Mouse (Mus musculus): Measurements from ENCODE around the gene Trp53bp1. TPM values are rescaled to one million over a fixed set of nuclear protein-coding genes. Genes with fewer than 3 reads are reported as not detected.
A peak's percentile ranks its signal among the peaks of the same experiment; 100 is the strongest.

The Trp53bp1 gene
- polyA plus RNA-seq, 1 experiment from 2014 or later, result 197 TPM

DNA sequence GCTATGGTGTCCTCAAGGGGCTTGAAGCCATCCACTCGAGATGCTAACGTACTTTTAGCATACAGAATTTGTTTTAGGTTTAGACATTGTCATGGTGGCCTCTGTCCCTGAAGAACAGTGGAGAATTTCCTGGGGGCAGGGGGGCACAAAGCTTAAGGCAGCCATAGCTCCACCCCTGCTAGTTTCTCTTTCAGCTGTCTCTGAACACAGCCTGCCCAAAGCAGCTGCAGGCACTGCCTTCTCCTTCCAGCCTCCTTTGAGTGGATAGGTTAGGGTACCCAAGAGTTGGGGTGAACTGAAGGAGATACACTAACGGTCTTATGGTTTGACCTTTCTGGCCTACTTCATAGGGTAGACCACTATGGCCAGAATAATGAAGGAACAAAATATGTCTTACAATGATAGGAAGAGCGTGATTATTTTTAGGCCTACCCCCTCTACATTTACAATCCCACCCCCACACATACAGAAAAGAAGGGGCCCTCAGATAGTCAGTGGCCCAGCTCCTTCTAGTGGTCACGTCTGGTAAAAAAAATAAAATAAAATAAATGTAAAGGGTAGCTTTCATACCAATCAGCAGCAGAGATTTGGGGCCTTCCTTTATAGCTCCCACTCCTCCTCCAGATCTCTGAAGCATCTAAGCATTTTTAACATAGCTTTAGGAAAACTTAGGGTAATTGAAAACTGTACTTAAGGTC is 21.3 kb upstream of the Trp53bp1 start:
- Histone ChIP-seq H3K36me3 (no peaks in the 10 kb centered on the region), H3K4me2 (replicated peaks) (no peak overlapping the region), H3K4me3 (no peak overlapping the region), H3K4me1 (peaks cover 66% of the 10 kb centered on the region), H3K9me3 (no peaks in the 10 kb centered on the region), H3K27ac (replicated peaks) (no peak overlapping the region), H3K27me3 (no peaks in the 10 kb centered on the region), H3K9ac (replicated peaks) (no peak overlapping the region)
- no peak for ATAC-seq (replicated peaks)
- WGBS, result 68% methylated on average over 5 of the region's 5 CpGs

DNA sequence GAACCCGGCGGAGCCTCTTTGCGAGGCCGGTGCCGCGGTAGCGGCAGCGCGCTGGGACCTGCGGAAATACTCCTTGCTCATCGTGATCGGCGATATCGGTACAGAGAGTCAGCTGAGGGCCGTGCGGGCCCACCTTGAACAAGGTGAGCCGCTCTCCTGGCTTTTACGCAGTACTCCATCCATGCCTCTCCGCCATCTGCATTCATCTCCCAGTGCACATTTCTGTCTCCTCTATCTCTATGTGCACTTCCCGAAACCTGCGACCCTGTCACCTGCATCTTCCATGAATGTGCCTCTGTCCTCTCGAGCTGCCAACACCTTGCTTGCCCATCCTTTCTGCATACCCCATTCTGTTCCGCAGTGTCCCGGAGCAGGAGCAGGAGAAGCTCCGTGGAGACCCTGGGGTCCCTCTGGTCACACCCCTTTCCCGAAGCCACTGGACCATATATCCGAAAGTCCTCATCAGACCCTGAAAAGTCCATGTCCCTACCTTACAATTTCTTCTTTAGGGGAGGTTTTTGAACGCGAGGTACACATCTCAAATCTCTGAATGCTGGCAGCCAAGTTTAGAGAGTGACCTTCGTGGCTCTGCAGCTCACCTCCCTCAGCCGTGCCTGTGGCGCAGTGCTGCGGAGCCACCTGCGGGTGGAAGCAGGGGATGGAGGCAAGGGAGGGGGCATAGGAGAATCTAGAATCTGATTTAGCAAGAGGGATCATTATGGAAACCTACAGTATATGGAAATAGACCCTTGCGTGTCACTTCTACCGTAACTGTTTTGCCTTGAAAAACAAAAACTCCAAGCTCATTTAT is 18.7 kb upstream of the Trp53bp1 start:
- peak overlapping the region; percentile 60 for H3K4me3 ChIP-seq
- peak; percentile 73 for ATAC-seq (replicated peaks)
- peak overlapping the region; percentile 75 for H3K27ac ChIP-seq (replicated peaks)
- no peaks in the 10 kb centered on the region for H3K36me3 ChIP-seq
- H3K9me3 ChIP-seq, result no peaks in the 10 kb centered on the region
- peak overlapping the region; percentile 88 for H3K4me2 ChIP-seq (replicated peaks)
- no peaks in the 10 kb centered on the region for H3K27me3 ChIP-seq
- H3K9ac ChIP-seq (replicated peaks), result peak overlapping the region; percentile 56
- peaks cover 43% of the 10 kb centered on the region for H3K4me1 ChIP-seq
- whole genome bisulfite sequencing, result 2% methylated on average over 36 of the region's 36 CpGs

DNA sequence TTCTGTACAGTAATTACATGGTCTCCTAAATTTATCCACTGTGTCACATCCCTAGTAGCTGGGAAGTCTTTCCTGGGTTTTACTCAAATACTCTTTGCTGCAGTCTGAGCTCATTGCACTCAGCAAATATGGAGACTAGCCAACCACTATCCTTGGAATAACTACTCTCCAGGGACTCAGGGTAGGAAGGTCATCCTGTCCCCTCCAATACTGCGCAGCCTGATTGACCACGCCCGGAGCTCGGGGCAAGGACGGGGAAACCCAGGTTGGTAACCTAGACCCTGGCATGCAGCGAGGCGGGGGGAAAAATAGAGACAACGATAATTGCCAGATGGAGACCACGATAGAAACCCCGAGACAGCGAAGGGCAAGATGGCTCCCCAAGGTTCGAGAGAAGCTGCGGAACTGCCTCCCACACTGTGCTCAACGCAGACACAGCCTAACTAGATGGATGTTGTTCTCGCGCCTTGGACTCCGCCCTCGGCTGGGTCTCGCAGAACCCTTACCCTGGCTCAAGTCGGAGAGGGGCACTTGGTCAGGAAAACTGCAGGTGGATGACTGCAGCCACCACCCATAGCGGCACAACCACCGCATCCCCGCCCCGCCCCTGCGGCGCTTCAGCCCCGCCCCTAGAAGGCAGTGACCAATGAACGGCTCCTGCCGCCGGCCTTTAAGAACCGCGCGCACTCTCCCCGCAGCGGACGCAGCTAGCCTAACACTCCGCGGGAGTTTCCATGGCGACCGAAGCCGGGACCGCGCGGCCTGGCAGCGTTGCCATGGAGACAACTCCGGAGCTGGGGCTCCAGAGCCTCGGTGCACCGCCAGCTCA is 17.9 kb upstream of the Trp53bp1 start, which contains the start of gene Map1a:
Gene Map1a, plus strand, starts transcription at position 700 of the 829 bp plus-strand sequence.
- Histone ChIP-seq H3K36me3 (no peaks in the 10 kb centered on the region), H3K4me2 (replicated peaks) (peak within 1 kb of the TSS; percentile 88), H3K27me3 (no peaks in the 10 kb centered on the region), H3K9ac (replicated peaks) (peak within 1 kb of the TSS; percentile 56), H3K4me1 (peaks cover 34% of the 10 kb centered on the region), H3K9me3 (no peaks in the 10 kb centered on the region), H3K27ac (replicated peaks) (peak within 1 kb of the TSS; percentile 75), H3K4me3 (peak within 1 kb of the TSS; percentile 60)
- under 1% methylated on average over 48 of the region's 48 CpGs for WGBS
- ATAC-seq (replicated peaks), result peak; percentile 98

DNA sequence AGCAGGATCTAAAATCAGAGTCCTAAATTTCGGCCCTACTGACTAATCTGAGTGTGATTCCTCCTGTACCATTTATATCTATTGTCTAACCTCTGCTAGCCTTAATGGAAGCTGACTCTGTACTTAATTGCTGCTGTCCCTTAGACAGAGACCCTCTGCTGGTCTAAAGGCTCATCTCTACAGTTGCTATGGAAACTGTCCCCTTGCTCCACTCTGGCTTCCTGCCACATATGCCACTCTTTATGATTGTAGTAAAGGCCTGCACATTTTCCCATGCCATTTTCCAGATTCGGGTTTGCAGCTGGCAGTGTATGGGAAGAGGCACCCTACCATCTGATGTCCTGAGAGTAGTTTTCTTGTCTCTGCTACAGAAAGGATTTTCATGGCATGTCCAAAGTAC is 16.6 kb upstream of the Trp53bp1 start:
- H3K9me3 ChIP-seq, result no peaks in the 10 kb centered on the region
- no peak for ATAC-seq (replicated peaks)
- H3K4me2 ChIP-seq (replicated peaks), result no peak overlapping the region
- H3K4me3 ChIP-seq, result no peak overlapping the region
- H3K27me3 ChIP-seq, result no peaks in the 10 kb centered on the region
- H3K36me3 ChIP-seq, result no peaks in the 10 kb centered on the region
- 38% methylated on average over 2 of the region's 2 CpGs for WGBS
- H3K9ac ChIP-seq (replicated peaks), result no peak overlapping the region
- H3K27ac ChIP-seq (replicated peaks), result peak overlapping the region; percentile 65
- H3K4me1 ChIP-seq, result peaks cover 31% of the 10 kb centered on the region

DNA sequence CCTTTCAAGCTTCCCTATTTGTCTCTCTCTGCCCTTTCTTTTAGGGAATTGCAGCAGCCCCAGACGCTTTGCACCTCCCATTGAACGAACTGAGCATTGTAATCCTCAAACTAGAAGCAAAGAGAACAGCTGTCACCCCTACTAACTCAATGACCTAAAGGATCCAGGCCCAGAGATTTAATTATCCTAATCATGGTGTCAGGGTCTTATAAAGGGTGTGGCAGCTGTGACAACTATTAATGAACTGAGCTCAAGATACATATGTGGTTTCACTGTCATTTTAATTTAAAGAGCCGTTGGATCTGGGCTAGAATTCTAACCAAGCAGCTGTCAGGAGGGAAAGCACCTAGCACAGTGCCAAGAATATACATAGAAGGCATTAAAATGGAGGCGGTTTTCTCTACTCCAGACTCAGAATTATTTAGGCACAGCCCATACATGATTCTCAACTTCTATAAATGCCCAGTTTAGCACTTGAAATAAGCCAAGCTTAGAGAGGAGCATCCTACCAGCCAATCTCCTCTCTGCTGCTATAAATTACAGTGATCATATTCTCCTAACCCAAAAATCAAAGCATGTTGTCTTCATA is 815 bp upstream of the Trp53bp1 start:
- ATAC-seq (replicated peaks), result peak; percentile 18
- Histone ChIP-seq H3K9ac (replicated peaks) (peak overlapping the region; percentile 46), H3K4me2 (replicated peaks) (peak overlapping the region; percentile 54), H3K4me1 (peaks cover 44% of the 10 kb centered on the region), H3K27me3 (no peaks in the 10 kb centered on the region), H3K9me3 (no peaks in the 10 kb centered on the region), H3K4me3 (peak overlapping the region; percentile 74), H3K36me3 (peaks cover 20% of the 10 kb centered on the region), H3K27ac (replicated peaks) (peak overlapping the region; percentile 92)
- WGBS, result 8% methylated on average over 4 of the region's 4 CpGs

DNA sequence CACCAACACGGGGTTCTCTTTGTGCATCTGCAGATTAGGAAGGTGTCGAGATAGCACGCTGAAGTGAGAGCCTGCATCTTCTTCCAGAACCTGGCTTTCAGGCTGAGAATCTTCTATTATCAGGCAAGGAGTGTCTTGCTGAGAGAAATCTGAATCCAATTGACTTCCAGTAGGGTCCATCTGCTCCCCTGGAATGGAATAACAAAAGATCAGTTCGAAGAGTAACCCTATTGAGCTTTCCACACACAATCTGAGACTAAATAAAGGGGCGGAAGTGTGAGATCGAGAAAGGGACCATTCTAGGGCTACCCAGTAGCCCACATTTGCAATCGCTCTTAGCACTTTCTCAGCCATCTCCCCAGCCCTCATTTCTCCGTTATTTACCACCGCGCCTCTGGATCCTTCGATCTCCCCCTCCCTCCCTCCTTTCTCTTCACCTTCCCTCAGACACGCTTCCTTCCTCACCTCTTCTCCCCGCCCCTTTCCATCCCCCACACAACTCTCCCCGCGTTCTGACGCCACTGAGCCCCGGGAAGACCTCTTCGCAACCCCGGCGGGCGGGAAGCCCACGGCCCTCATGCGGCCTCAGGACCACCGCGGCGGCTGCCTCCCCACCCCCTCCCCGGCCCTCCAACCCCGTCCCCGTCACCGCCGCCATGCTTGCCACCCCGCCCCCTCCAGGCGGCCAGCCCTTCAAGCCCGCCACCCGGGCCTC is 529 bp downstream of the Trp53bp1 start:
- H3K27me3 ChIP-seq, result no peaks in the 10 kb centered on the region
- peak; percentile 85 for ATAC-seq (replicated peaks)

DNA sequence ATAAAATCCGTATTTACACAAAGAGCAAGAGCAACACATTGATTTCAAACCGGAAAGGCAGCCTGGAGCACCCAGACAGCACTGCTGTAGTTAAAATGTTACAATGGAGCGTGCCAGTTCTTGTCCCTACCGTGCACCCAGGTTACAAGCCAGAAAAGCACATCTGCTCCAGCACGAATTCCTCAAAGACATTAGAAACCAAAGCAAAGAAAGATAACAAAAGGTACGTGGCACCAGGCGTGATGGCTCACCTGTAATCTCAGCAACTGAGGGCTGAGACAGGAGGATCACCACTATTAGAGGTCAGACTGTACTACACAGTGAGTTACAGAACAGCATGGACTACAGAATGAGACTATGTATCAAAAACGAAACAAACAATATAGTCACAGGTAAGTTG is 2.8 kb downstream of the Trp53bp1 start:
- H3K4me1 ChIP-seq, result peaks cover 50% of the 10 kb centered on the region
- H3K9ac ChIP-seq (replicated peaks), result no peak overlapping the region
- H3K27me3 ChIP-seq, result no peaks in the 10 kb centered on the region
- H3K27ac ChIP-seq (replicated peaks), result no peak overlapping the region
- H3K36me3 ChIP-seq, result peaks cover 36% of the 10 kb centered on the region
- no peak overlapping the region for H3K4me3 ChIP-seq
- H3K9me3 ChIP-seq, result no peaks in the 10 kb centered on the region
- H3K4me2 ChIP-seq (replicated peaks), result no peak overlapping the region; the same call in 1 of the 2 replicates
- no peak for ATAC-seq (replicated peaks)
- 79% methylated on average over 8 of the region's 8 CpGs for WGBS

More for the DNA sequence above, 529 bp downstream of the Trp53bp1 start:
- Histone ChIP-seq H3K4me1 (peaks cover 50% of the 10 kb centered on the region), H3K9ac (replicated peaks) (peak overlapping the region; percentile 84), H3K27ac (replicated peaks) (peak overlapping the region; percentile 92), H3K36me3 (peaks cover 23% of the 10 kb centered on the region), H3K4me3 (peak overlapping the region; percentile 74), H3K4me2 (replicated peaks) (peak overlapping the region; percentile 48), H3K9me3 (no peaks in the 10 kb centered on the region)
- 2% methylated on average over 35 of the region's 35 CpGs for WGBS

DNA sequence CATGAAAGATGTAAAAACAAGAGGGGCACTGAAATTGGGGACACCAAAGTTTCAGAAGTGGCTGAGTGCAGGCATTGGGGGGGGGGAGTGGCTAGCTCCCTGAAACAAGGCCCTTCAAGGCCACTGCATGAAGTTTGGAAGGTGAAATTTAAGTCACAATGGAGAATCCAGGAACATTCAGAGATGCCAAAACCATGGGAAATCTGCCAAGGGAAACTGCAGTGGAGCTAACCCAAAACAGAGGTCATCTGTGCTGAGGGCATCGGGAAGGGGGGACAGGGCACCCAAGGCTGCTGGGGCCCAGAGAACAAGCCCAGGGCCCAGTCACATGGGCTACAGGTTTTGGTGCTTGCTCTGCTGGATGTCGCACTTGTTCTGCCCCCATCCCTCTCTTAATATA is 21.4 kb downstream of the Trp53bp1 start:
- H3K27me3 ChIP-seq, result no peaks in the 10 kb centered on the region
- ATAC-seq (replicated peaks), result no peak
- H3K4me3 ChIP-seq, result no peak overlapping the region
- WGBS, result 87% methylated on average over 2 of the region's 2 CpGs
- no peak overlapping the region for H3K9ac ChIP-seq (replicated peaks)
- H3K27ac ChIP-seq (replicated peaks), result no peak overlapping the region
- H3K4me2 ChIP-seq (replicated peaks), result no peak overlapping the region
- H3K36me3 ChIP-seq, result peaks cover 94% of the 10 kb centered on the region
- H3K9me3 ChIP-seq, result no peaks in the 10 kb centered on the region
- H3K4me1 ChIP-seq, result no peaks in the 10 kb centered on the region

DNA sequence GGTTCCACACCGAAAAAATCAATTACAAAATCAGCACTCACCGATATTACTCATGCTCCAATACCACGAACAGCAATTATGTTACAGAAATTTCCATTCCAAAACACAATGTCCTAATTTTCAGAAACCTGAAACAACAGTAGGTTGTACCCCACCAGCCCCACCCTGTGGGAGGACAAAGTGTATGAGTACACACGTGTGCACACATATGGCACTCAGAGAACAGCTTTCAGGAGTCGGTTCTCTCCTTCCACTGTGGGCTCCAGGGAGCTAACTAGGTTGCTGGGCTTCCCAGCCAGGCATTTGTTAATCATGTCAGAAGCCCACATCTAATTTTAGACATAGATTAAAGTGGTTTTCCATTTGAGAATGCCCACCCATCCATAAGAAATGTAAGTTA is 27.1 kb downstream of the Trp53bp1 start:
- Histone ChIP-seq H3K27me3 (no peaks in the 10 kb centered on the region), H3K9ac (replicated peaks) (no peak overlapping the region), H3K4me2 (replicated peaks) (no peak overlapping the region), H3K27ac (replicated peaks) (no peak overlapping the region), H3K4me3 (no peak overlapping the region), H3K4me1 (no peaks in the 10 kb centered on the region), H3K9me3 (no peaks in the 10 kb centered on the region), H3K36me3 (peaks cover 87% of the 10 kb centered on the region)
- no peak for ATAC-seq (replicated peaks)
- 94% methylated on average over 5 of the region's 5 CpGs for WGBS

DNA sequence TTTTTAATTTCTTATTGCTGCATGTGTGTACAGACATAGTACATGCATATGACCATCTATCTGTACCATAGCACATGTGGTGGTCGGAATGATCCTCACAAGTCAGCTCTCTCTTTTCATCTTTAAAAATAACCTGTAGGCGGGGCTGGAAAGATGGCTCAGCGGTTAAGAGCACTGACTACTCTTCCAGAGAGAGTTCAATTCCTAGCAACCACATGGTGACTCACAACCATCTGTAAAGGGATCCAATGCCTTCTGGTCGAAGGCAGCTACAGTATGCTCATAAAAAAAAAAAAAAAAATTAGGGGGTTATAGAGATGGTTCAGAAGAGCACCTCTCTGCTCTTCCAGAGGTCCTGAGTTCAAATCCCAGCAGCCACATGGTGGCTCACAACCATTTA is 31.8 kb downstream of the Trp53bp1 start:
- H3K36me3 ChIP-seq, result peaks cover 73% of the 10 kb centered on the region
- no peaks in the 10 kb centered on the region for H3K9me3 ChIP-seq
- no peak overlapping the region for H3K4me2 ChIP-seq (replicated peaks)
- no peak overlapping the region for H3K4me3 ChIP-seq
- no peaks in the 10 kb centered on the region for H3K4me1 ChIP-seq
- no peaks in the 10 kb centered on the region for H3K27me3 ChIP-seq
- H3K9ac ChIP-seq (replicated peaks), result no peak overlapping the region
- no peak for ATAC-seq (replicated peaks)
- WGBS, result 89% methylated on average over 4 of the region's 4 CpGs
- no peak overlapping the region for H3K27ac ChIP-seq (replicated peaks)

DNA sequence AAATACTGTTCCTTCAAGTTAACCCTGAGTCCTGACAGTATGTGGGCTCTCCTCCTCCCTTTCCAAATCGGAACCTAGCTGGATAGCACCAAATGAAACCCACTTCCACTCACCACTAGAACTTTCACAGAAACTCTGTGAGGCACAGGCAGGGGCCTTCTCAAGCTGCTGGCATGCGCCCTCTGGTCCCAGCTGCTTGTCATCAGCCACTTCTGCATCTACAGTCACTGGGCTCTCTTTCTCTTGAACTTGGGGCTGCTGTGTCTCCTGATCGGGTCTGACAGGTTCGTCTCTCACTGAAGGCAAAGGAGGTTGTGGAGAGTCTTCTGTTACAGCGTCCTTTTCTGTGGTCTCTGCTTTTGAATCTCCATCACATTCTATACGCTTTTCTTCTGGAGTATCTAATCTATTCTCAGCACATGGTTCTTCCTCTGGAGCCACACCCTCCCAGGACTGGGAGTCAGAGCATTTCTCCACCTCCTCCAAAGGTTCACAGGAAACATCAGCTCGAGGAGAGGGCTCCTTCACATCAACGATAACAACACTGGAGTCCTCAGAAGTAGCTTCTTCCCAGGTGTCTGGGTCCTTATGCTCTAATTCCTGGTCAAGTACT is 35.6 kb downstream of the Trp53bp1 start:
- Histone ChIP-seq H3K9ac (replicated peaks) (no peak overlapping the region), H3K4me1 (0 out of 2 replicates have a peak, but pooled peaks cover 7% of the 10 kb centered on the region), H3K27me3 (no peaks in the 10 kb centered on the region), H3K4me2 (replicated peaks) (no peak overlapping the region), H3K9me3 (no peaks in the 10 kb centered on the region), H3K27ac (replicated peaks) (no peak overlapping the region), H3K4me3 (no peak overlapping the region), H3K36me3 (peaks cover 72% of the 10 kb centered on the region)
- ATAC-seq (replicated peaks), result no peak
- WGBS, result 93% methylated on average over 8 of the region's 8 CpGs
